Mouse (Mus musculus): Measurements from ENCODE around the gene Abhd12.
"Not testable (repeated sequence)": the region's sequence is repeated elsewhere in the genome, so short reads cannot be mapped to it uniquely, and the experiment has no call there.

The Abhd12 gene

GRCm38 (mm10) chr2:150904272-150904935 is at the start of gene Abhd12:
TSS of gene Abhd12 (minus strand) at chr2:150904741.
- peak; percentile 83 for DNase-seq (ENCODE audit: low spot score)

- no peak for DNase-seq (ENCODE audit: low spot score)
Observed at GRCm38 (mm10) chr2:150951201-150951600, 46.7 kb upstream of the Abhd12 start.

DNA sequence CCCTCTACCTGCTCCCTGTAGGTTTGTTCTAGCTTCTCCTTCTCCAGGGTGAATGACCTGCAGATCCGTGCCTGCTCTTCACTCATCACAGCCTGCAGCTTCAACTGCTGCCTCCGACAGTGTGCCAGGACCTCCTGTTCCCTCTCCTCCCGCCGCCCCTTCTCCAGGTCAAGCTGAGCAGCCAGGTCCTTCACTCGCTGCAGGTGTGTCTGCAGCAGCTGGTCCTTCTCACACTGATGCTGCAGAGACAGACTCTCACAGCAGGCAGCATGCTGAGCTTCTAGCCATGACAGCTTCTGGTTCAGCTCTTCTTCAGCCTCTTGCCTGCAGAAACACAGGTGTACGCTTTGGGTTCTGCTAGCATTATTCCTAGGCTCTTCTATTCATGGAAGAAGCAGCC is 45.5 kb upstream of the Abhd12 start:
- DNase-seq (ENCODE audit: low spot score) = no peak

DNA sequence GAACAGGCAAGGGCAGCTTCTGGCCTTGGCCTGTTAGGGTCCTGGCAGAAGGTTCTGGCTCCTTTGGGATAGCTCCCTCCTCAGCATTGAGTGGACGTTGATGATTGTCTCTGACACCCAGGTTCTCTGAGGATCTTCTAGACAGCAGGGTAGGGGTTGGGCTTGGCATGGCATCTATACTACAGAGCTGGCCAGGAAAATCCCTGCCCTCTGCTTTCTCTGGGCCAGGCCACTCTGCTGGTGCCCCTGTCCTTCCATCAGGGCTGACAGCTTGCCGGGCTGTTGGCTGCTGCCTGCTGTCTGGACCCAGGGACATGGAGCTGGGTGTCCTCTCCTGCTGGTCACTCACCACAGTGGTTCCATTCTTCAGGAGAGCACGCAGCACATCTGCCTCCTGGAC is 45.1 kb upstream of the Abhd12 start:
- no peak for DNase-seq (ENCODE audit: low spot score)

DNA sequence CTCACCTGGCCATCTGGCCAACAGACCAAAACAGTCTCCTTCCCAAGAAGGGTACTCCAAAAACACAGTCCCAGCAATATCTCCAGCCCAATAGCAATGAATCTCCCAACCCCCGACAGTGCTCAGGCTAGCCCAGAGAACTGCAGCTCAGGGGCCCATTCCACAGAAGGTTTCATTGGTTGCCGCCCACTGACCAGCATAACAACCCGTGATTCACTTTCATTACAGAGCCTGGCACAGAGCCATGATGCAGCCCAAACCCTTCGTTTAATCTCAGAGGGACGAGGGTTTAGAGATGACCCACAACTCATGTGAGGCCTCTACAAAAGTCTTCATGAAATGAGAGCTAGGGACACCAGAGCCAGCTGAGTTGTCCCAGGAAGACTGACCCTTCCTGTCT is 44.2 kb upstream of the Abhd12 start:
- DNase-seq (ENCODE audit: low spot score) = no peak

DNA sequence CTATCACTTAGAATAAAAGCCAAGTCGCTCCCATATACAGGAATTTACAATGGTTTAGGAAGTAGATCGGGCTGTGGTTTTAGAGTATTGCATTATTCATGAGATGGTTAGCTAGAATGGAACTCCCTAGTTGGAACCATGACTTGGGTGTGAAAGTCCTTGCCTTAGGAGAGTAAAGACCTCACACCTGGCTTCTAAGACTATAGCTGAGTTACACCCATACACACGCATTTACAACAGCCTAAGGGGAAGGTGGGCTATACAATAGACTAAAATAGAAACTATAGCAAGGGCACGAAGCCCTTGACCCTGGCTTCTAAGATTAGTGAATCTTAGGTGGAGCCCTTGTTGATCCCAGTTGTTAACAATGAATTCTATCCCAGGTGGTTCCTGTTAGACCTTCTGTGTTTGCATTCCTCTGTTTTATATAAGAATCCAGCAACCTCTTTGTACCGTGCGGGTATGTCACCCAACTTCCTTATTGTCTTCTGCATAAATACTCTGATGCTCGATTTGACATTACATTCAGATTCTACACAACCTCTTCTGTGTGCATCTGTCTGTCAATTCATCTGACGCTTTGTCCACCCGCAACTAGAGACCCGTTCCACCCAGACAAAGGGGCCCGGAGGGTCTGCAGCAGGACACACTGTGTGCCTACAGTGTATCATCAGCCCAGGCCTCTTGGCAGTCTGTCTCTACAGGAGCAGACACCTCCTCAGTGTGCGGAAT is 43.5 kb upstream of the Abhd12 start:
- not testable (repeated sequence) for DNase-seq (ENCODE audit: low spot score)

DNA sequence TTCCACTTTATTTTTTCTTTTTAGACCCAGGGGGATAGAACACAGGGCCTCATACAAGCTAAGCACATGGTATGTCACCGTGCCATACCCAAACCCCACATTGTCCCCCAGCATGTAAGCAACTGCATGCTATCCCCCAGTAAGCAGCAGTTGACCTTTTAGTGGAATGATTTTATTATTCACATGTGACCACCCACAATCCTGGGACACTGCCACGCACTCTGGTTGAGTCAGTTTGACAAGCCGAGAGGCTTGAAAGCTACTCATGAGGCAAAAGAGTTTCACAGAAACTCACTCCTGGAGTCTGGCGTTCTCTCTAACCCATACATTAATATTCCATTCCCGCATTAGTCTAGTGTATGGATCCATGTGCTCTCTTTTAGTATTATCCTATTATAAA is 42.8 kb upstream of the Abhd12 start:
- not testable (repeated sequence) for DNase-seq (ENCODE audit: low spot score)

DNA sequence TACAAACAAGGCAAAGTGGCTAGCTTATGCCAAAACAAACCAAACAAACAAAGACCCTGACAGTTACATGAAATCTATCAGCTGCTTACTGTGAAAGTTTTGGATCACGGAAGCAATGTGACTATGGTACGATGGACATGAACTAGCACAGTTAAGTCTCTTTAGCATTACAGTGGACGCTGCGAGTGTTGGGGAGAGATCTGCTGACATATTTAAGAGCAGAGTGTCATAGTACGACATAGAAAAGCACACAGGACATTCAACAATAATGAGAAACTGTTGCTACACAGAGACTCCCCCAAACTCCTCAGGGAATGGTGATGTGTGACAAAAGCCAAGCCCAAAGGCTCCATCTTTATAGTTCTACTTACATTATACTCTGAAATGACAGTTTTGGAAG is 39.5 kb upstream of the Abhd12 start:
- DNase-seq (ENCODE audit: low spot score) = no peak

- no peak for DNase-seq (ENCODE audit: low spot score)
Observed at GRCm38 (mm10) chr2:150934659-150935058, 30.1 kb upstream of the Abhd12 start.

- DNase-seq (ENCODE audit: low spot score) = no peak
Observed at GRCm38 (mm10) chr2:150933482-150933881, 28.9 kb upstream of the Abhd12 start.

DNA sequence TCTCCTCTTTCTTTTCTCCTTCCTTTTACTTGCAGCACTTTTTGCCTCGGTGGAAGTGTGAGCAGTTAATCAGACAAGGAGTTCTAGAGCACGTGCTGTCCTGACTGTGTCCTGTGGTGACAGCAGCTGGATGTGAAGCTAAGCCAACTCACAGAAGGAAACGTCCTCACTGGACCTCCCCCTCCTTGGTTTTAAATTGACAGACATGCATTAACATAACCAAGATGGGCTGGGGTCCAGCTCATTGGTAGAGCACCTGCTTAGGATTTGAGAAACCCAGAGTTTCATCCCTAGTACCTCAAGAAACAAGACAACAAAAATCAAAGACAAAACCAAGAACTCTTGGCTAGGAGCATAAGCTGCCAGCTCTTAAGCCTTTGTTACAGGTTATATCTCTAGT is 26.3 kb upstream of the Abhd12 start:
- DNase-seq (ENCODE audit: low spot score) = no peak

DNA sequence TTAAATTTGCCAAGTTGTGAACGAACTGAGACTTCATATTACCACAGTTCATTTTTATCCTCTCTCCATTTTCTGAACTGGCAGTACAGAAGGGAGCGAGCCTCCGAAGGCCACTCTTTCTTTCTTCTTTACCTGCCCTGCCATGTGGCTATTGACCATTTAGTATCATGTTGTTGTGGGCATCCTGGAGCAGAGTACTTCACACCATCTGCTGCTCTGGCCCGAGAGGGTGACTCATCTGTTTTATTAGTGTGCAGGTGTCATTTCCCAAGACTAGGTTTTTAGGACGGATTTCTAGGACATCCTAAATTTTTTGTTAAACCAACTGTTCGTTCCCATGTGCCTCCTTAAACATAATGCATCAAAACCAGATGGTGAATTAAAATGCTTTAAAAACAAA is 24.6 kb upstream of the Abhd12 start:
- DNase-seq (ENCODE audit: low spot score) = no peak

- DNase-seq (ENCODE audit: low spot score) = no peak
Observed at GRCm38 (mm10) chr2:150927038-150927720, 22.6 kb upstream of the Abhd12 start.

GRCm38 (mm10) chr2:150923505-150923904 is 19.0 kb upstream of the Abhd12 start:
- DNase-seq (ENCODE audit: low spot score) = no peak

GRCm38 (mm10) chr2:150923026-150923425 is 18.5 kb upstream of the Abhd12 start:
- DNase-seq (ENCODE audit: low spot score) = no peak

GRCm38 (mm10) chr2:150922165-150922564 is 17.6 kb upstream of the Abhd12 start:
- DNase-seq (ENCODE audit: low spot score) = no peak

GRCm38 (mm10) chr2:150921697-150922096 is 17.2 kb upstream of the Abhd12 start:
- DNase-seq (ENCODE audit: low spot score) = no peak

- no peak for DNase-seq (ENCODE audit: low spot score)
Observed at GRCm38 (mm10) chr2:150920543-150920942, 16.0 kb upstream of the Abhd12 start.

DNA sequence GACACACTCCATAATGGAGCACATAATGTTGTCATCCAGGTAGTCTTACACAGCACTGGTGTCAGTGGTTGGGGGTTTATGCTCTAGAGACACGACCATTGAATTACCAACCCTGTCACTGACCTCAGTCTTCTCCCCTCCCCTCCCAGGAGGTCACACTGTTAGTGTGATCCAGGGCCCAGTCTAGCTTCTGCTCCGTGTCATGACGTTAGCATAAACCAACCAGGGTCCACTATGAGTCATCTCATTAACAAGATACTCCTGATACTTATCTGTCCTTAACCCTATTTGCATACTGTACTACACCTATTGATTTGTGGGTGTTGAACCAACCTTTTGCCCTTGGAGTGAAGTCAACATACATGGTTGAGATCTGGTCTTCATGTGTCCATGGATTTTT is 14.2 kb upstream of the Abhd12 start:
- DNase-seq (ENCODE audit: low spot score) = no peak

- DNase-seq (ENCODE audit: low spot score) = no peak
Observed at GRCm38 (mm10) chr2:150915786-150916185, 11.2 kb upstream of the Abhd12 start.

DNA sequence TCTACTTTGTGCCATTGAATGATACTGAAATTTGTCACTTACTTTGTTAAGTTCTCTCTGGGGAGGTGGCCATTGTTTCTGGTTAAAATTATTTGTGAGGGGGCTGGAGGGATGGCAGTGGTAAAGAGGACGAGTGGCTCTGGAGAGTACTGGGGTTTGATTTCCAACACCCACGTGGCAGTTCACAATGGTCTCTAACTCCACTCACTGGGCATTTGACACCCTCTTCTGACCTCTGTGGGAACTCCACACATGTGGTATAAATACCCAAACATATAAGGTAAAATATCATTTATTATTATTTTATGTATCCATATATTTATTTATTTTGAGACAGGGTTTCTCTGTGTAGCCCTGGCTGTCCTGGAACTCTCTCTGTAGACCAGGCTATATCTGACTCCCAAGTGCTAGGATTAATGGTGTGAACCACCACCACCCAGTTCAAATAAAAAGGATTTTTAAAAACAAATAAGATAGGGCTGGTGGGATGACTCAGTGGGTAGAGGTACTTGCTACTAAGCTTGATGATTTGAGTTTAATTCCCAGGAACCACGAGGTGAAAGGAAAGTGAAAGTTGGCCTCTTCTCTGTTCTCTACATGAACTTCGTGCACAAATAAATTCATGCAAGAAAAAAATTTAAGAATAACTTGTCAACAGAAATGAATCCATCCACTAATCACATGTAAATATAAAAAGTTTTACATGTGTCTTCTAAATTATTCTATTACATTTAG is 10.4 kb upstream of the Abhd12 start:
- no peak for DNase-seq (ENCODE audit: low spot score)

GRCm38 (mm10) chr2:150910295-150910881 is 5.8 kb upstream of the Abhd12 start:
- DNase-seq (ENCODE audit: low spot score) = no peak
